Mouse (Mus musculus) liver, adult 2 months (tissue): Measurements from ENCODE around the gene Rnd1. TPM values are rescaled to one million over a fixed set of nuclear protein-coding genes. Genes with fewer than 3 reads are reported as not detected.

Experiments
- DNase-seq: peaks from one replicate; pipeline ENCODE4 v3.0.0-alpha.2; 2011; ENCODE audit warnings: low read depth, low spot score; ENCODE audit errors: extremely low read depth
- H3K27ac ChIP-seq: fragments of 200-500 bp; replicated peaks from 2 replicates; pipeline ENCODE4 v1.5.1; 2012; ENCODE audit warnings: low read depth, mild to moderate bottlenecking, control low read depth, inconsistent platforms, low read length; ENCODE audit not compliant: insufficient read depth
- H3K27me3 ChIP-seq: fragments of 200-500 bp; 2 replicates; pipeline ENCODE4 v1.6.1; 2012; ENCODE audit warnings: mild to moderate bottlenecking, moderate library complexity, low read length, inconsistent platforms; ENCODE audit not compliant: control insufficient read depth, insufficient read depth
- H3K36me3 ChIP-seq: fragments of 200-500 bp; 2 replicates; pipeline ENCODE4 v1.6.1; 2012; ENCODE audit warnings: low read length, inconsistent platforms; ENCODE audit not compliant: control insufficient read depth, insufficient read depth
- H3K4me1 ChIP-seq: fragments of 200-500 bp; 2 replicates; pipeline ENCODE4 v1.6.1; 2011; ENCODE audit warnings: low read length; ENCODE audit not compliant: control insufficient read depth, insufficient read depth
- H3K4me3 ChIP-seq: fragments of 200-500 bp; 2 replicates; pipeline ENCODE4 v1.5.1; 2011; ENCODE audit warnings: low read depth, mild to moderate bottlenecking, control low read depth, low read length, moderate library complexity; ENCODE audit not compliant: insufficient read depth
- H3K79me2 ChIP-seq: fragments of 200-500 bp; 2 replicates; pipeline ENCODE4 v1.6.1; 2012; ENCODE audit warnings: inconsistent platforms, mild to moderate bottlenecking, low read length, moderate library complexity; ENCODE audit not compliant: control insufficient read depth, insufficient read depth
- H3K9ac ChIP-seq: fragments of 200-500 bp; 2 replicates; pipeline ENCODE4 v1.6.1; 2012; ENCODE audit warnings: low read depth, mild to moderate bottlenecking, control low read depth, inconsistent platforms, low read length
- CTCF ChIP-seq: fragments of 200-500 bp; IDR thresholded peaks from 2 replicates; pipeline ENCODE4 v1.5.1; 2011; ENCODE audit warnings: low read depth, low read length, control low read depth
- POLR2A ChIP-seq: fragments of 200-500 bp; IDR thresholded peaks from 2 replicates; pipeline ENCODE4 v1.6.1; 2011; ENCODE audit warnings: low read length, control low read depth; ENCODE audit not compliant: insufficient read depth; ENCODE audit errors: extremely low read depth
- WGBS: fragments of 180-500 bp; shearing (Covaris S2); methylation state at CpG from one replicate; pipeline ENCODE4 v1.1.7; 2018; 5-methylcytosine and 5-hydroxymethylcytosine counted together
- polyA plus RNA-seq: library from polyadenylated mRNA; depleted of rRNA; stranded (reverse); fragments of >200 nt; gene quantifications from 2 replicates; pipeline ENCODE4 v1.2.3, GENCODE M21; 2012
- total RNA-seq: library from RNA; depleted of rRNA; stranded (reverse); fragments of >200 nt; gene quantifications from 2 replicates; pipeline ENCODE4 v1.2.3, GENCODE M21; 2014

Rnd1 gene
- total and polyA plus RNA-seq, 2 experiments = 7.4 to 20.0 TPM

DNA sequence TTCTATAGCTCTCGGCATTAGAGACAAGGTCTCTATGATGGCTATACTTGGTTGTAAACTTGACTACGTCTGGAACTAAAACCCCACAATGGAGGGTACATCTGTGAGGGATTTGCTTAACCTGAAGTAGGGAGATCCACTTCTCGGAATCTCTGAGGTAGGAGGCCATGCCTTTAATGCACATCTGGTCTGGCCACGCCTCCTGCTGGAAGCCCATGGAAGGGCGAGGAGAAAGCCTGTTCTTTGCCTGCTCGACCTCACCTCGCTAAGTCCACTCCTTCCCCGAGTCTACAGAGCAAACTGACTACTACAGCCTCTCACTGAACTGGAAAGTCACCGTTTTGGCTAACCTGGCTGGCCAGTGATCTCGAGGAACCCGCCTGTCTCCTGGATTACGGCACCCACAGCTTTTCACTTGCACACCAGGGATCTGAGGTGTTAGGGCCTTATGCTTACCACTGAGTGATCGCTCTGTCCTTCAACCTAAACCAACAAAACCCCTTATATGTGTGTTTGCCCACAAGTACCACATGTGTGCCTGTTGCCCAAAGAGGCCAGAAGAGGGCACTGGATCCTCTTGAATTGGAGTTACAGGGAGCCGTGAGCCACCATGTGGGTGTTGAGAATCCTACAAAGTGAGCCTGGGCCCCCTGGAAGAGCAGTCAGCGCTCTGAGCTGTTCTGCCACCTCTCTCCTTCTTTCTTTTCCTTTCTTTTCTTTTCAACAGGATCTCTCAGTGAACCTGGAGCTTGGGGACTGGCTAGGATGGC lies 20.1 kb downstream of the Rnd1 start:
- H3K27ac ChIP-seq = no peak overlapping the region

DNA sequence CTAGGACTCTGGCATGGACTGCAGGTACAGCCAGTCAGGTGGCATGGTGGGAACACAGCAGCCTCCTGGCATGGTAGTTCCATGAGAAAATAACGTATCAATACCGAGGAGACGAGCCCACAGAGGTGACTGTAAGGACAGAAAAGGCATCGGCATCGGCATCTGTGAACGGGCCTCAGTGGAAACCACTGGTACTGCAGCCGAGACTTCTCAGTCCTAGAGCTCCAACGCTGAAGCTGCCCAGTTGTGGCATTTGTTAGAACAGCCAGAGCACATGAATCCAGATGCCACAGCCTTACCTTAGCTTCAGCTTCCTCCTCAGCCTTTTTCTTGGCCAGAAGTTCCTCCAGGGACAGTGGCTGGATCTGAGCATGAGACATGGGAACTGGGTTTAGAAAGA lies 25.1 kb downstream of the Rnd1 start:
- no peaks in the 10 kb centered on the region for H3K27me3 ChIP-seq
- H3K4me3 ChIP-seq = no peak overlapping the region
- no peak overlapping the region for H3K27ac ChIP-seq
- H3K79me2 ChIP-seq = no peaks in the 10 kb centered on the region
- no peak overlapping the region for H3K9ac ChIP-seq
- H3K4me1 ChIP-seq = no peaks in the 10 kb centered on the region
- WGBS = 94% methylated on average over 8 of the region's 8 CpGs
- no peak for DNase-seq
- TF ChIP-seq CTCF (no peak), POLR2A (no peak)
- peaks cover 40% of the 10 kb centered on the region; the same call in 1 of the 2 replicates for H3K36me3 ChIP-seq

More for the DNA sequence above, 20.1 kb downstream of the Rnd1 start:
- peaks cover 18% of the 10 kb centered on the region; the same call in 1 of the 2 replicates for H3K36me3 ChIP-seq
- peaks cover 7% of the 10 kb centered on the region; the same call in 1 of the 2 replicates for H3K79me2 ChIP-seq
- H3K4me1 ChIP-seq = peaks cover 2% of the 10 kb centered on the region; the same call in 1 of the 2 replicates
- H3K27me3 ChIP-seq = no peaks in the 10 kb centered on the region
- H3K9ac ChIP-seq = no peak overlapping the region
- DNase-seq = no peak
- WGBS = 93% methylated on average over 15 of the region's 15 CpGs
- H3K4me3 ChIP-seq = no peak overlapping the region
- 0 out of 2 replicates have a peak, but pooled peaks have one; percentile 11 for TF ChIP-seq CTCF
- TF ChIP-seq POLR2A = no peak

- Histone ChIP-seq H3K4me1 (no peaks in the 10 kb centered on the region), H3K9ac (no peak overlapping the region), H3K36me3 (peaks cover 35% of the 10 kb centered on the region; the same call in 1 of the 2 replicates), H3K79me2 (no peaks in the 10 kb centered on the region), H3K27ac (no peak overlapping the region), H3K4me3 (no peak overlapping the region), H3K27me3 (no peaks in the 10 kb centered on the region)
- DNase-seq = no peak
- no peak for TF ChIP-seq POLR2A
- TF ChIP-seq CTCF = no peak
- WGBS = 93% methylated on average over 15 of the region's 15 CpGs
These were observed 25.8 kb downstream of the Rnd1 start for GRCm38 (mm10) chr15:98651431-98651830.

GRCm38 (mm10) chr15:98648071-98648470 lies 29.2 kb downstream of the Rnd1 start:
- peaks cover 34% of the 10 kb centered on the region; the same call in 1 of the 2 replicates for H3K36me3 ChIP-seq
- TF ChIP-seq CTCF (no peak), POLR2A (no peak)
- no peaks in the 10 kb centered on the region for H3K4me1 ChIP-seq
- 90% methylated on average over 3 of the region's 3 CpGs for WGBS
- no peaks in the 10 kb centered on the region for H3K79me2 ChIP-seq
- DNase-seq = no peak
- H3K4me3 ChIP-seq = no peak overlapping the region
- no peak overlapping the region for H3K27ac ChIP-seq
- H3K9ac ChIP-seq = no peak overlapping the region
- H3K27me3 ChIP-seq = no peaks in the 10 kb centered on the region

DNA sequence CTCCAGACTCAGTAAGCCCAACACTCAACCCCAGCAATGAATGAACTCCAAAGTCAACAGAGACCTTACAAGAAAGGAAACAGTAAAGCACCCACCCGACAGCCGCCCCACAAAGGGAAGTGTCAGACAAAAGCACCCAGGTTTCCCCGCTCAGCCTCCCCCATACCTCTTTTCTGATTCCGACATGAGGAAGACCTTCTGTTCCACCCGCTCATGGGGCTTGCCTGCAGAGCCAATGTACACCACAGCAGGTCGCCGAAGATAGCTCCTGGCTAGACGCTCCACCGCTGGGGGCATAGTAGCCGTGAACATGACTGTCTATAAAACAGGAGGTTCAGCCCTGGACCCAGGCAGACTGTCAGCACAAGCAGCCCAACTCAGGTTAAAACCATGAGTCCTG lies 30.0 kb downstream of the Rnd1 start:
- TF ChIP-seq POLR2A (no peak), CTCF (no peak)
- no peak overlapping the region for H3K27ac ChIP-seq
- no peaks in the 10 kb centered on the region for H3K4me1 ChIP-seq
- H3K79me2 ChIP-seq = no peaks in the 10 kb centered on the region
- DNase-seq = no peak
- no peak overlapping the region for H3K9ac ChIP-seq
- no peaks in the 10 kb centered on the region for H3K27me3 ChIP-seq
- H3K4me3 ChIP-seq = no peak overlapping the region
- H3K36me3 ChIP-seq = peaks cover 26% of the 10 kb centered on the region; the same call in 1 of the 2 replicates
- 94% methylated on average over 10 of the region's 10 CpGs for WGBS

DNA sequence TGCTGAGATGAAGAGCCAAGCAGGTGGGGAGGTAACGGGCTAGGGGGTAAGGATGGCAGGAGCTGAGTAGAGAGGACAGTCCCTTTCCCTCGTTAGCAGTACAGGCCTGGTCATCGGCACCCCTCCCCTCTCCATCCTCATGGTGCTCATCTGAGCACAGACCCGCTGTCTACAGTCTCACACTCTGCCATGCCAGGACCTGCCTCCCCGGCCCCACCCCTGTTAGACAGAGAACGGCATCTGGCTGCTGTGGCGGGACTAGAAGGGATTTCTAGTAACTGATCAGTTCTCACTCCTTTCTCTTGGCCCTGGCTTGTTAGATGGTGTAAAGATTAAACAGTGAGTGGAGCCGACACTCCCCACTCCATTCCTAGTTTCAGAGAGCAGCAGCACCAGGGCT lies 30.5 kb downstream of the Rnd1 start:
- Histone ChIP-seq H3K4me3 (no peak overlapping the region), H3K4me1 (no peaks in the 10 kb centered on the region), H3K27ac (no peak overlapping the region), H3K27me3 (no peaks in the 10 kb centered on the region), H3K79me2 (no peaks in the 10 kb centered on the region), H3K9ac (no peak overlapping the region), H3K36me3 (peaks cover 22% of the 10 kb centered on the region; the same call in 1 of the 2 replicates)
- TF ChIP-seq POLR2A (no peak), CTCF (no peak)
- no peak for DNase-seq
- 84% methylated on average over 8 of the region's 8 CpGs for WGBS
